Mouse (Mus musculus) heart, postnatal 0 days (tissue): ENCODE measurements at regions not wholly inside any gene's neighbourhood (a gene's known extent, or its start where the extent isn't known, plus 50 kb on each side); places are given as distances from the start of the nearest gene placed in this dataset.

ENCODE experiments used
- CTCF ChIP-seq: IDR thresholded peaks from 2 replicates; pipeline ENCODE4 v1.5.1; 2016; ENCODE audit warnings: antibody characterized with exemption, control low read depth, low read depth
- EP300 ChIP-seq: IDR thresholded peaks from 2 replicates; pipeline ENCODE4 v1.6.1; 2016; ENCODE audit warnings: antibody characterized with exemption, low read depth

DNA sequence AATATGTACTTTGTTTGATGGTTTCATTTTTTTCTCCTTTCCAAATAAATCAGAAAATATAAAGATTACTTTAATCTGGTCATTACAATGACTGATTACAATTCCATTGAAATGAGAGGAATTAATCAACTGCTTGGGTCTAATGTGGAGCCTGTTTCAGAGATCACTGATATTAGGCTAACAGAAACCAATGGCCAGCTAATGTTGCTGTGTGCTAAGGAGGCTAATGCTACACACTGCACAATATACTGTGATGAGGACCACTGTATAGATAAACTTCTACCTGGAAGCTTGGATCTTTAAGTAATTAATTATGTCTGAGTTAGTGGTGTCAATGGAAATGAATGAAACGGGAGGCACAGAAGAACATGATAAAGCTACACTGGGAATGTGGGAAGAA is 284.6 kb upstream of the Dab2 start:
- TF ChIP-seq CTCF (no peak), EP300 (no peak)
